Comparison of ENCODE assay signal across 10 mouse cellular contexts in the genomic region with DNA sequence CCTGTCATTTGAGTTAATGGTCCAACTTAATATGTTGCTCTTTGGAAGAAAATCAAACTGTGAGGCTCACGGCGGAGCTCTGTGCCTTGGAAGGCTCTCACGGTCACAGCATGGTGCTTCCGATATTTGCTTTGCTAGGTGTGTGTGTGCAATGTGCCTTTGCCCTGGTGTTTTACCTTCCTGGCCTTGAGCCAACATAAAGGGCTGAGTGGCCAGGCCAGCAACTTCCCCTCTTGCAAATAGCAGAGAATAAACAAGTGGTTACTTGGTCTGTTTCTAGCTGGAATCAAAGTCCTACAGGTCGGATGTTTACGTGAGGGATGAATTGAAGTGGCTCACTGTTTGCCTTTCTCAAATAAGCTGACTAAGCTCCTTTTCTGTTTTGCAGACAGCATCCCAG. TPM values are rescaled to one million over a fixed set of nuclear protein-coding genes. Genes with fewer than 3 reads are reported as not detected.
A peak's percentile ranks its signal among the peaks of the same experiment; 100 is the strongest.
DNase-seq lines count a peak whose midpoint lies in the region; ATAC-seq lines count a peak whose summit lies in the region.
"Had no signal": no experiment of that assay in that cellular context is flagged by ENCODE, and none has a peak within 500 bp of the region (broad histone marks: within the 10 kb centered on the region; RNA-seq: fewer than 3 reads in every experiment).

No protein-coding gene starts in this region.

- H3K9ac ChIP-seq in lung, embryonic 15.5 days = no peak overlapping the region
- H3K9ac ChIP-seq: forebrain, embryonic 15.5 days had no signal

- H3K36me3 ChIP-seq in lung, embryonic 15.5 days = no peaks in the 10 kb centered on the region
- H3K36me3 ChIP-seq: forebrain, embryonic 15.5 days had no signal

- no peak overlapping the region for H3K27ac ChIP-seq in lung, embryonic 15.5 days
- H3K27ac ChIP-seq: forebrain, embryonic 15.5 days had no signal

- DNase-seq in urinary bladder, postnatal 14 days (ENCODE audit: low spot score) = peak; percentile 66
- no peak for DNase-seq in urinary bladder, adult 2 months (ENCODE audit: low spot score)
- DNase-seq in kidney, postnatal 10 days = peak; percentile 54
- no peak for DNase-seq in MN1 (ENCODE audit: low spot score)
- DNase-seq in ovary, adult 18-20 months (ENCODE audit: low spot score) = no peak
- no peak for DNase-seq in right cerebral cortex, adult 18-20 months
- DNase-seq: heart, postnatal 14 days; retina, postnatal 1 day had no signal

- WGBS in lung, embryonic 15.5 days = 54% methylated on average over 6 of the region's 6 CpGs

- H3K4me1 ChIP-seq in lung, embryonic 15.5 days = peaks cover 7% of the 10 kb centered on the region; the same call in 1 of the 2 replicates
- H3K4me1 ChIP-seq: forebrain, embryonic 15.5 days had no signal

- peak; percentile 83 for ATAC-seq in lung, embryonic 15.5 days (ENCODE audit: borderline replicate concordance, extremely low read depth, low FRiP score, low TSS enrichment)
- ATAC-seq: forebrain, embryonic 15.5 days had no signal

- no peaks in the 10 kb centered on the region for H3K9me3 ChIP-seq in lung, embryonic 15.5 days
- H3K9me3 ChIP-seq: forebrain, embryonic 15.5 days had no signal

- no peak overlapping the region for H3K4me3 ChIP-seq in lung, embryonic 15.5 days
- H3K4me3 ChIP-seq: forebrain, embryonic 15.5 days had no signal

- no peaks in the 10 kb centered on the region for H3K27me3 ChIP-seq in lung, embryonic 15.5 days
- H3K27me3 ChIP-seq: forebrain, embryonic 15.5 days had no signal

- no peak overlapping the region for H3K4me2 ChIP-seq in lung, embryonic 15.5 days
- H3K4me2 ChIP-seq: forebrain, embryonic 15.5 days had no signal

RNA-seq across cellular contexts. Expression of a gene that starts 52.1 kb away (rescaled TPM):
- polyA plus RNA-seq in urinary bladder, adult 2 months (2012; rRNA removed) = 17.2 and 18.3 TPM in 2 replicates
- polyA plus RNA-seq in lung, embryonic 15.5 days (2015; fragmentation: Nextera tagmentation; extraction: Ambion mirVana) = 16.9 and 18.4 TPM in 2 replicates

Comparison
In these comparisons a context has a peak if more than half of its experiments do, and no peak if none do; other contexts are left out.
1. DNase-seq: peak in urinary bladder, postnatal 14 days (single experiment) and kidney, postnatal 10 days (single experiment); none in urinary bladder, adult 2 months (single experiment), MN1 (single experiment), ovary, adult 18-20 months (single experiment) and right cerebral cortex, adult 18-20 months (single experiment).